Mouse (Mus musculus) lung, embryonic 14.5 days (tissue): Measurements from ENCODE around the gene Adra2c. TPM values are rescaled to one million over a fixed set of nuclear protein-coding genes. Genes with fewer than 3 reads are reported as not detected.

ENCODE experiments used
- ATAC-seq: fragments of 200-750 bp; cut with Nextera tagmentation; 2 replicates; pipeline ENCODE4 v1.8.0; 2017; ENCODE audit warnings: mild to moderate bottlenecking, moderate TSS enrichment, moderate library complexity; ENCODE audit not compliant: insufficient read depth
- DNase-seq: peaks from one replicate; pipeline ENCODE4 v3.0.0-alpha.2; 2015
- H3K27ac ChIP-seq: fragments of 300-500 bp; sonication (generic); 2 replicates; pipeline ENCODE4 v1.5.1; 2014; ENCODE audit warnings: low read depth, mild to moderate bottlenecking, moderate library complexity
- H3K27me3 ChIP-seq: fragments of 300-500 bp; sonication (generic); 2 replicates; pipeline ENCODE4 v1.6.1; 2014; ENCODE audit warnings: low read length, control low read depth; ENCODE audit not compliant: insufficient read depth
- H3K36me3 ChIP-seq: fragments of 300-500 bp; sonication (generic); 2 replicates; pipeline ENCODE4 v1.6.1; 2014; ENCODE audit warnings: control low read depth; ENCODE audit not compliant: insufficient read depth
- H3K4me1 ChIP-seq: fragments of 300-500 bp; sonication (generic); 2 replicates; pipeline ENCODE4 v1.6.1; 2014; ENCODE audit warnings: antibody characterized with exemption, control low read depth; ENCODE audit not compliant: insufficient read depth
- H3K4me2 ChIP-seq: fragments of 300-500 bp; sonication (generic); 2 replicates; pipeline ENCODE4 v1.6.1; 2014; ENCODE audit warnings: mild to moderate bottlenecking
- H3K4me3 ChIP-seq: fragments of 300-500 bp; sonication (generic); 2 replicates; pipeline ENCODE4 v1.5.1; 2014; ENCODE audit warnings: low read depth, low read length
- H3K9ac ChIP-seq: fragments of 300-500 bp; sonication (generic); 2 replicates; pipeline ENCODE4 v1.6.1; 2014
- H3K9me3 ChIP-seq: fragments of 300-500 bp; sonication (generic); 2 replicates; pipeline ENCODE4 v1.6.1; 2016; ENCODE audit warnings: low read depth, low read length, control low read depth
- CTCF ChIP-seq: IDR thresholded peaks from 2 replicates; pipeline ENCODE4 v1.5.1; 2016; ENCODE audit warnings: antibody characterized with exemption, low read depth
- WGBS: fragments of 180-500 bp; shearing (Covaris S2); extraction: QIAGEN DNeasy Blood & Tissue Kit; methylation state at CpG from one replicate; pipeline ENCODE4 v1.1.7; 2014; 5-methylcytosine and 5-hydroxymethylcytosine counted together
- polyA plus RNA-seq: library from polyadenylated mRNA; unstranded; fragments of >200 nt; fragmentation: Nextera tagmentation; extraction: Ambion mirVana; gene quantifications from 2 replicates; pipeline ENCODE4 v1.2.1, GENCODE M21; 2014

Gene Adra2c
- polyA plus RNA-seq, 1 experiment from 2014 or later: not detected

GRCm38 (mm10) chr5:35254964-35255716 is 23.0 kb upstream of the Adra2c start:
- Histone ChIP-seq H3K27ac (no peak overlapping the region), H3K9ac (no peak overlapping the region), H3K9me3 (no peaks in the 10 kb centered on the region), H3K4me2 (no peak overlapping the region), H3K27me3 (no peaks in the 10 kb centered on the region), H3K4me1 (no peaks in the 10 kb centered on the region), H3K4me3 (no peak overlapping the region), H3K36me3 (no peaks in the 10 kb centered on the region)
- ATAC-seq: no peak
- DNase-seq: no peak
- 53% methylated on average over 5 of the region's 5 CpGs for WGBS
- no peak for TF ChIP-seq CTCF

DNA sequence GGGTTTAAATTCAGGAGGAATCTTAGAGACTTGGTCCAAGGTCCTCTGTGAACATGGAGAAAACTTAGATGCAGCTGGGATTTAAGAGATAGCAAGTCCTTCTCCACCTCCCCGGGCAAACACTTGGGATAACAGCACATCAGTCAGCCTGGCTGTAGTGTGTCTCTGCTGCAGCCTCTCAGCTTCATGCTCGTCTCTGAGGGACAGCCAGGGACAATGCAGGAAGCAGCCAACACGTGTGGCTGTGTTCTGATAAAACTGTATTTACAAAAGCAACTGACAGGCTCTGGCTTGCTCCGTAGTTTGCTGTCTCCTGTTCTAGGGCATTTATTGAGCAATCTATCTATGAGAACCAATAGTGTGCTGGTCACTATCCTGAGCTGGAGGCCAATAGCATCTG is 14.4 kb upstream of the Adra2c start:
- DNase-seq (peak; percentile 46), ATAC-seq (peak; percentile 71; the same call in 1 of the 2 replicates)
- Histone ChIP-seq H3K27ac (no peak overlapping the region), H3K36me3 (no peaks in the 10 kb centered on the region), H3K4me3 (no peak overlapping the region), H3K9ac (no peak overlapping the region), H3K27me3 (no peaks in the 10 kb centered on the region), H3K9me3 (no peaks in the 10 kb centered on the region), H3K4me2 (no peak overlapping the region), H3K4me1 (0 out of 2 replicates have a peak, but pooled peaks cover 3% of the 10 kb centered on the region)
- WGBS: 14% methylated on average over 4 of the region's 4 CpGs
- no peak for TF ChIP-seq CTCF

DNA sequence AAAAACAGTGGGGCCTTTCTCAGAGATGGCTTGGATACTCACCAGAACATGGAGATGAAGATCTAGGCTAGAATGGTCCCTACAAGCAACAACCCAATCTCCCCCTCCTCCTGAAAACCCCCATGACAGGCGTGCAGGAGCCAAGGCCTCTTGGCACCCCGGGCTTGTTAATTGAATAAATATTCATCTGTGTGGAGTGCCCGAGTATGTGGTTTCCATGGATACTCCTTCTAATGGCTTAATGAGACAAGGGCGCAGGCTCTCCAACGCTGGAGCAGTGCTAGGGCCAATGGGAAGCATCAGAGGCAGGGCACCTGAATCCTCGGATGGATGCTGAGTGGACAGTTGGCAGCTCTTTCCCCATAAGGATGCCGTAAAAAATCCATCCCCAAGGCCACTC is 10.6 kb upstream of the Adra2c start:
- Histone ChIP-seq H3K36me3 (no peaks in the 10 kb centered on the region), H3K9me3 (no peaks in the 10 kb centered on the region), H3K27me3 (no peaks in the 10 kb centered on the region), H3K4me2 (no peak overlapping the region), H3K27ac (no peak overlapping the region), H3K9ac (no peak overlapping the region), H3K4me1 (0 out of 2 replicates have a peak, but pooled peaks cover 3% of the 10 kb centered on the region), H3K4me3 (no peak overlapping the region)
- ATAC-seq (no peak), DNase-seq (no peak)
- WGBS: 53% methylated on average over 7 of the region's 7 CpGs
- no peak for TF ChIP-seq CTCF

DNA sequence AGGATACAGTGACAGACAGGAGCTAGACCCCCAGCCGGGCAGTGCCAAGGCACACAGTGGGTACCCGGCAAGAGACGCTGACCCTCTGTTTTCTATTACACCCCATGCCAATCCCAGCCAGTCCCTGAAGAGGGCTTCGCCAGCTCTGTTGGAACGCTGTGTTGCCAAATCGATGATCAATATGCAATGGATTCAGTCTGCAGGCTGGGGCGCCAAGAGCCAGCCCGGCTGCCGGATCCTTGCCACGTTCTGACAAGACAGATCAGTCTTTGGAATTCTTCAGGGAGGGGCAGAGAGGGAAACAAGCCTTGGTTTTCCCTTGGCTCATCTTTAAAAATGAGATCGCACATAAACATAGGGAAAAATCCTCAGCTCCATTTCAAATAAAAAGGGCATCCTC is 2.8 kb upstream of the Adra2c start:
- Histone ChIP-seq H3K4me3 (no peak overlapping the region), H3K4me1 (no peaks in the 10 kb centered on the region), H3K27me3 (peaks cover 48% of the 10 kb centered on the region), H3K9me3 (no peaks in the 10 kb centered on the region), H3K36me3 (no peaks in the 10 kb centered on the region), H3K9ac (no peak overlapping the region), H3K27ac (no peak overlapping the region), H3K4me2 (no peak overlapping the region)
- DNase-seq (no peak), ATAC-seq (no peak)
- no peak for TF ChIP-seq CTCF
- 64% methylated on average over 11 of the region's 11 CpGs for WGBS

- Histone ChIP-seq H3K36me3 (no peaks in the 10 kb centered on the region), H3K27me3 (peaks cover 78% of the 10 kb centered on the region), H3K9me3 (no peaks in the 10 kb centered on the region), H3K4me2 (peak overlapping the region; percentile 82), H3K4me3 (peak overlapping the region; percentile 48), H3K27ac (no peak overlapping the region), H3K4me1 (no peaks in the 10 kb centered on the region), H3K9ac (no peak overlapping the region; the same call in 1 of the 2 replicates)
- TF ChIP-seq CTCF: no peak
- peak; percentile 65 for ATAC-seq
- DNase-seq: peak; percentile 55
- under 1% methylated on average over 102 of the region's 118 CpGs for WGBS
Measured at GRCm38 (mm10) chr5:35278741-35279695, 899 bp downstream of the Adra2c start.

GRCm38 (mm10) chr5:35279696-35280001 is 1.5 kb downstream of the Adra2c start:
- no peak overlapping the region for H3K9ac ChIP-seq
- WGBS: under 1% methylated on average over 37 of the region's 49 CpGs
- no peaks in the 10 kb centered on the region for H3K36me3 ChIP-seq
- no peak overlapping the region for H3K27ac ChIP-seq
- H3K9me3 ChIP-seq: no peaks in the 10 kb centered on the region
- no peak for TF ChIP-seq CTCF
- peak overlapping the region; percentile 48 for H3K4me3 ChIP-seq
- DNase-seq: peak; percentile 5
- ATAC-seq: no peak
- no peaks in the 10 kb centered on the region for H3K4me1 ChIP-seq
- H3K27me3 ChIP-seq: peaks cover 78% of the 10 kb centered on the region
- H3K4me2 ChIP-seq: peak overlapping the region; percentile 82
